Mouse (Mus musculus) right cerebral cortex, adult 18-20 months (tissue): Measurements from ENCODE around the gene Ano2.

Source experiments
- DNase-seq: peaks from one replicate; pipeline ENCODE4 v3.0.0; 2022; ENCODE audit warnings: mixed read lengths

The Ano2 gene

GRCm38 (mm10) chr6:125690057-125690703 is at the start of gene Ano2:
Ano2 (plus strand) TSS chr6:125690419.
- no peak for DNase-seq

GRCm38 (mm10) chr6:125640486-125640885 is 49.7 kb upstream of the Ano2 start:
- DNase-seq, result no peak

- DNase-seq, result peak; percentile 69
Observed at GRCm38 (mm10) chr6:125641146-125641545, 49.1 kb upstream of the Ano2 start.

GRCm38 (mm10) chr6:125648964-125649363 is 41.3 kb upstream of the Ano2 start:
- no peak for DNase-seq

- no peak for DNase-seq
Observed at GRCm38 (mm10) chr6:125651335-125651734, 38.9 kb upstream of the Ano2 start.

- DNase-seq, result no peak
Observed at GRCm38 (mm10) chr6:125653416-125653815, 36.8 kb upstream of the Ano2 start.

GRCm38 (mm10) chr6:125656921-125657320 is 33.3 kb upstream of the Ano2 start:
- DNase-seq, result no peak

GRCm38 (mm10) chr6:125657966-125658365 is 32.3 kb upstream of the Ano2 start:
- no peak for DNase-seq

GRCm38 (mm10) chr6:125661106-125661877 is 28.9 kb upstream of the Ano2 start:
- peak; percentile 40 for DNase-seq

GRCm38 (mm10) chr6:125663906-125664305 is 26.3 kb upstream of the Ano2 start:
- no peak for DNase-seq

GRCm38 (mm10) chr6:125671835-125672234 is 18.4 kb upstream of the Ano2 start:
- DNase-seq, result no peak

- DNase-seq, result no peak
Observed at GRCm38 (mm10) chr6:125678492-125678891, 11.7 kb upstream of the Ano2 start.

- no peak for DNase-seq
Observed at GRCm38 (mm10) chr6:125680613-125681012, 9.6 kb upstream of the Ano2 start.

- no peak for DNase-seq
Observed at GRCm38 (mm10) chr6:125685420-125685819, 4.8 kb upstream of the Ano2 start.

GRCm38 (mm10) chr6:125687986-125688385 is 2.2 kb upstream of the Ano2 start:
- DNase-seq, result no peak

GRCm38 (mm10) chr6:125701146-125701545 is 10.9 kb downstream of the Ano2 start:
- DNase-seq, result no peak

GRCm38 (mm10) chr6:125711261-125711660 is 21.0 kb downstream of the Ano2 start:
- DNase-seq, result peak; percentile 65

GRCm38 (mm10) chr6:125726408-125726807 is 36.2 kb downstream of the Ano2 start:
- DNase-seq, result no peak

GRCm38 (mm10) chr6:125727484-125727911 is 37.3 kb downstream of the Ano2 start:
- no peak for DNase-seq

GRCm38 (mm10) chr6:125729471-125729870 is 39.3 kb downstream of the Ano2 start:
- no peak for DNase-seq

- DNase-seq, result no peak
Observed at GRCm38 (mm10) chr6:125729986-125730535, 39.8 kb downstream of the Ano2 start.

- DNase-seq, result no peak
Observed at GRCm38 (mm10) chr6:125737511-125738285, 47.5 kb downstream of the Ano2 start.
